Mouse (Mus musculus) hindbrain, embryonic 15.5 days (tissue): Measurements from ENCODE around the gene Fbxo6. TPM values are rescaled to one million over a fixed set of nuclear protein-coding genes. Genes with fewer than 3 reads are reported as not detected.

ENCODE experiments used
- ATAC-seq: fragments of 200-750 bp; cut with Nextera tagmentation; 2 replicates; pipeline ENCODE4 v1.8.0; 2017; ENCODE audit warnings: low read depth, moderate number of reproducible peaks, moderate TSS enrichment; ENCODE audit not compliant: low FRiP score
- H3K27ac ChIP-seq: fragments of 300-500 bp; sonication (generic); replicated peaks from 2 replicates; pipeline ENCODE4 v1.5.1; 2015; ENCODE audit warnings: mild to moderate bottlenecking, inconsistent platforms
- H3K27me3 ChIP-seq: fragments of 300-500 bp; sonication (generic); 2 replicates; pipeline ENCODE4 v1.6.1; 2015; ENCODE audit warnings: control low read depth, inconsistent platforms
- H3K36me3 ChIP-seq: fragments of 300-500 bp; sonication (generic); 2 replicates; pipeline ENCODE4 v1.6.1; 2015; ENCODE audit warnings: control low read depth, inconsistent platforms
- H3K4me1 ChIP-seq: fragments of 300-500 bp; sonication (generic); replicated peaks from 2 replicates; pipeline ENCODE4 v1.6.1; 2015; ENCODE audit warnings: control low read depth, inconsistent platforms
- H3K4me2 ChIP-seq: fragments of 300-500 bp; sonication (generic); 2 replicates; pipeline ENCODE4 v1.6.1; 2015; ENCODE audit warnings: moderate library complexity, mild to moderate bottlenecking, inconsistent platforms
- H3K4me3 ChIP-seq: fragments of 300-500 bp; sonication (generic); 2 replicates; pipeline ENCODE4 v1.5.1; 2015; ENCODE audit warnings: mild to moderate bottlenecking, inconsistent platforms
- H3K9ac ChIP-seq: fragments of 300-500 bp; sonication (generic); 2 replicates; pipeline ENCODE4 v1.6.1; 2015; ENCODE audit warnings: inconsistent platforms
- H3K9me3 ChIP-seq: fragments of 300-500 bp; sonication (generic); 2 replicates; pipeline ENCODE4 v1.6.1; 2016; ENCODE audit warnings: control low read depth, inconsistent platforms
- WGBS: fragments of 180-500 bp; shearing (Covaris S2); methylation state at CpG from one replicate; pipeline ENCODE4 v1.1.7; 2015; 5-methylcytosine and 5-hydroxymethylcytosine counted together
- polyA plus RNA-seq: library from polyadenylated mRNA; unstranded; fragments of >200 nt; fragmentation: Nextera tagmentation; extraction: Ambion mirVana; gene quantifications from 2 replicates; pipeline ENCODE4 v1.2.1, GENCODE M21; 2015

The Fbxo6 gene
- polyA plus RNA-seq, 1 experiment from 2014 or later = 21.7 TPM

GRCm38 (mm10) chr4:148139767-148140097 is 12.2 kb downstream of the Fbxo6 start:
- peaks cover 30% of the 10 kb centered on the region for H3K4me1 ChIP-seq
- ATAC-seq = peak; percentile 6; the same call in 1 of the 2 replicates
- H3K4me2 ChIP-seq = peak overlapping the region; percentile 92
- H3K27ac ChIP-seq = peak overlapping the region; percentile 91
- no peaks in the 10 kb centered on the region for H3K9me3 ChIP-seq
- peak overlapping the region; percentile 84 for H3K4me3 ChIP-seq
- H3K27me3 ChIP-seq = no peaks in the 10 kb centered on the region
- H3K9ac ChIP-seq = peak overlapping the region; percentile 68
- WGBS = under 1% methylated on average over 12 of the region's 12 CpGs
- H3K36me3 ChIP-seq = peaks cover under 1% of the 10 kb centered on the region; the same call in 1 of the 2 replicates

- Histone ChIP-seq H3K9ac (no peak overlapping the region), H3K4me2 (no peak overlapping the region), H3K9me3 (no peaks in the 10 kb centered on the region), H3K36me3 (no peaks in the 10 kb centered on the region), H3K4me1 (peaks cover 29% of the 10 kb centered on the region), H3K4me3 (no peak overlapping the region), H3K27ac (no peak overlapping the region), H3K27me3 (no peaks in the 10 kb centered on the region)
- 54% methylated on average over 8 of the region's 8 CpGs for WGBS
- no peak for ATAC-seq
These were observed 14.4 kb downstream of the Fbxo6 start for GRCm38 (mm10) chr4:148137503-148137902.

- Histone ChIP-seq H3K9me3 (no peaks in the 10 kb centered on the region), H3K27me3 (no peaks in the 10 kb centered on the region), H3K4me1 (peaks cover 34% of the 10 kb centered on the region), H3K4me3 (no peak overlapping the region), H3K27ac (no peak overlapping the region), H3K4me2 (no peak overlapping the region), H3K9ac (no peak overlapping the region), H3K36me3 (no peaks in the 10 kb centered on the region)
- no peak for ATAC-seq
- WGBS = 79% methylated on average over 8 of the region's 8 CpGs
These were observed 17.0 kb downstream of the Fbxo6 start for GRCm38 (mm10) chr4:148134988-148135387.

- H3K9ac ChIP-seq = peak overlapping the region; percentile 92
- under 1% methylated on average over 21 of the region's 21 CpGs for WGBS
- no peaks in the 10 kb centered on the region for H3K36me3 ChIP-seq
- no peaks in the 10 kb centered on the region for H3K27me3 ChIP-seq
- no peaks in the 10 kb centered on the region for H3K9me3 ChIP-seq
- peak overlapping the region; percentile 97 for H3K27ac ChIP-seq
- H3K4me2 ChIP-seq = peak overlapping the region; percentile 96
- peaks cover 48% of the 10 kb centered on the region for H3K4me1 ChIP-seq
- peak; percentile 41 for ATAC-seq
- peak overlapping the region; percentile 87 for H3K4me3 ChIP-seq
These were observed 20.4 kb downstream of the Fbxo6 start for GRCm38 (mm10) chr4:148131497-148132081.

GRCm38 (mm10) chr4:148130561-148131413 is 21.2 kb downstream of the Fbxo6 start, which contains the start of gene Draxin:
Draxin (minus strand) TSS chr4:148130698.
- H3K27ac ChIP-seq = peak within 1 kb of the TSS; percentile 97
- under 1% methylated on average over 80 of the region's 87 CpGs for WGBS
- peak; percentile 85 for ATAC-seq
- H3K9me3 ChIP-seq = no peaks in the 10 kb centered on the region
- peaks cover 54% of the 10 kb centered on the region for H3K4me1 ChIP-seq
- H3K27me3 ChIP-seq = no peaks in the 10 kb centered on the region
- peak within 1 kb of the TSS; percentile 96 for H3K4me2 ChIP-seq
- H3K9ac ChIP-seq = peak within 1 kb of the TSS; percentile 92
- peak within 1 kb of the TSS; percentile 87 for H3K4me3 ChIP-seq
- H3K36me3 ChIP-seq = no peaks in the 10 kb centered on the region

GRCm38 (mm10) chr4:148130133-148130532 is 21.8 kb downstream of the Fbxo6 start, which contains the start of gene Mad2l2:
Mad2l2 (plus strand) TSS chr4:148130384.
- peak; percentile 4; the same call in 1 of the 2 replicates for ATAC-seq
- peak within 1 kb of the TSS; percentile 97 for H3K27ac ChIP-seq
- peak within 1 kb of the TSS; percentile 87 for H3K4me3 ChIP-seq
- H3K4me2 ChIP-seq = peak within 1 kb of the TSS; percentile 96
- peak within 1 kb of the TSS; percentile 92 for H3K9ac ChIP-seq
- H3K36me3 ChIP-seq = no peaks in the 10 kb centered on the region
- no peaks in the 10 kb centered on the region for H3K27me3 ChIP-seq
- 1% methylated on average over 17 of the region's 18 CpGs for WGBS
- no peaks in the 10 kb centered on the region for H3K9me3 ChIP-seq
- H3K4me1 ChIP-seq = peaks cover 55% of the 10 kb centered on the region

- WGBS = 43% methylated on average over 2 of the region's 2 CpGs
- no peak for ATAC-seq
- H3K9ac ChIP-seq = peak overlapping the region; percentile 92
- no peaks in the 10 kb centered on the region for H3K9me3 ChIP-seq
- peaks cover 67% of the 10 kb centered on the region for H3K4me1 ChIP-seq
- H3K4me3 ChIP-seq = peak overlapping the region; percentile 87
- H3K27me3 ChIP-seq = no peaks in the 10 kb centered on the region
- H3K4me2 ChIP-seq = peak overlapping the region; percentile 96
- peak overlapping the region; percentile 97 for H3K27ac ChIP-seq
- H3K36me3 ChIP-seq = no peaks in the 10 kb centered on the region
These were observed 23.3 kb downstream of the Fbxo6 start for GRCm38 (mm10) chr4:148128672-148129071.

GRCm38 (mm10) chr4:148128241-148128640 is 23.7 kb downstream of the Fbxo6 start:
- ATAC-seq = no peak
- peak overlapping the region; percentile 87 for H3K4me3 ChIP-seq
- 43% methylated on average over 1 of the region's 1 CpGs for WGBS
- H3K27me3 ChIP-seq = no peaks in the 10 kb centered on the region
- peak overlapping the region; percentile 92 for H3K9ac ChIP-seq
- H3K27ac ChIP-seq = peak overlapping the region; percentile 97
- H3K9me3 ChIP-seq = no peaks in the 10 kb centered on the region
- peaks cover 71% of the 10 kb centered on the region for H3K4me1 ChIP-seq
- no peaks in the 10 kb centered on the region for H3K36me3 ChIP-seq
- peak overlapping the region; percentile 96 for H3K4me2 ChIP-seq

- H3K9me3 ChIP-seq = no peaks in the 10 kb centered on the region
- H3K4me3 ChIP-seq = no peak overlapping the region
- no peak for ATAC-seq
- no peak overlapping the region for H3K9ac ChIP-seq
- peaks cover 61% of the 10 kb centered on the region for H3K4me1 ChIP-seq
- peak overlapping the region; percentile 84 for H3K27ac ChIP-seq
- H3K4me2 ChIP-seq = no peak overlapping the region
- no peaks in the 10 kb centered on the region for H3K36me3 ChIP-seq
- no peaks in the 10 kb centered on the region for H3K27me3 ChIP-seq
- 69% methylated on average over 3 of the region's 3 CpGs for WGBS
These were observed 29.3 kb downstream of the Fbxo6 start for GRCm38 (mm10) chr4:148122694-148123066.

GRCm38 (mm10) chr4:148121982-148122693 is 29.8 kb downstream of the Fbxo6 start:
- H3K36me3 ChIP-seq = no peaks in the 10 kb centered on the region
- peaks cover 57% of the 10 kb centered on the region for H3K4me1 ChIP-seq
- 4% methylated on average over 6 of the region's 6 CpGs for WGBS
- H3K27ac ChIP-seq = peak overlapping the region; percentile 84
- no peaks in the 10 kb centered on the region for H3K27me3 ChIP-seq
- no peak overlapping the region for H3K4me3 ChIP-seq
- no peak overlapping the region for H3K9ac ChIP-seq
- no peak overlapping the region for H3K4me2 ChIP-seq
- peak; percentile 83 for ATAC-seq
- no peaks in the 10 kb centered on the region for H3K9me3 ChIP-seq

GRCm38 (mm10) chr4:148121362-148121761 is 30.6 kb downstream of the Fbxo6 start:
- peak overlapping the region; percentile 84 for H3K27ac ChIP-seq
- no peak overlapping the region for H3K4me2 ChIP-seq
- H3K9ac ChIP-seq = peak overlapping the region; percentile 15; the same call in 1 of the 2 replicates
- no peaks in the 10 kb centered on the region for H3K36me3 ChIP-seq
- WGBS = 43% methylated on average over 4 of the region's 4 CpGs
- H3K4me1 ChIP-seq = peaks cover 50% of the 10 kb centered on the region
- H3K9me3 ChIP-seq = no peaks in the 10 kb centered on the region
- H3K27me3 ChIP-seq = no peaks in the 10 kb centered on the region
- ATAC-seq = peak; percentile 70
- no peak overlapping the region for H3K4me3 ChIP-seq

- 56% methylated on average over 9 of the region's 9 CpGs for WGBS
- ATAC-seq = no peak
- no peaks in the 10 kb centered on the region for H3K36me3 ChIP-seq
- peaks cover 47% of the 10 kb centered on the region for H3K4me1 ChIP-seq
- no peak overlapping the region for H3K9ac ChIP-seq
- no peaks in the 10 kb centered on the region for H3K9me3 ChIP-seq
- peak overlapping the region; percentile 75 for H3K27ac ChIP-seq
- no peak overlapping the region for H3K4me2 ChIP-seq
- H3K27me3 ChIP-seq = no peaks in the 10 kb centered on the region
- H3K4me3 ChIP-seq = no peak overlapping the region
These were observed 31.4 kb downstream of the Fbxo6 start for GRCm38 (mm10) chr4:148120555-148120954.
